Mouse (Mus musculus) hematopoietic stem cell, adult 5-6 weeks (primary cell): ENCODE results near the gene Anapc15. TPM values are rescaled to one million over a fixed set of nuclear protein-coding genes. Genes with fewer than 3 reads are reported as not detected.
A peak's percentile ranks its signal among the peaks of the same experiment; 100 is the strongest.

Source experiments
- ATAC-seq, 2 experiments: fragments of 125-278 bp in 1 of 2; replicated peaks in 1 of 2; 2 replicates each; pipeline ENCODE4 v1.8.0; 2016 to 2017; ENCODE audit warnings: inconsistent platforms in 2 of 2, mild to moderate bottlenecking in 2 of 2, moderate number of reproducible peaks in 2 of 2, low read depth in 1 of 2, moderate TSS enrichment in 1 of 2; ENCODE audit not compliant: low FRiP score in 2 of 2, poor library complexity in 2 of 2, severe bottlenecking in 2 of 2, insufficient read depth in 1 of 2, low TSS enrichment in 1 of 2
- total RNA-seq: library from RNA; stranded (forward); fragments of 172-1452, 232-1000 nt; gene quantifications from 2 replicates; pipeline ENCODE4 v1.2.3, GENCODE M21; 2017

The Anapc15 gene
- 51.8 and 69.3 TPM in 2 replicates for total RNA-seq

GRCm38 (mm10) chr7:101863415-101863814 is at the start of gene Anapc15:
Anapc15 (plus strand) TSS chr7:101863715.
- no peak for ATAC-seq

GRCm38 (mm10) chr7:101817861-101818401 is 45.6 kb upstream of the Anapc15 start, which contains the start of gene Phox2a:
Phox2a (plus strand) TSS chr7:101818313.
- no peak for ATAC-seq

GRCm38 (mm10) chr7:101820295-101821030 is 43.1 kb upstream of the Anapc15 start:
- ATAC-seq = peak in 1 of 2 experiments; percentile 22; a peak in 1 of 4 replicates

- ATAC-seq = peak in 1 of 2 experiments; percentile 26; a peak in 1 of 4 replicates
Observed at GRCm38 (mm10) chr7:101821571-101822501, 41.7 kb upstream of the Anapc15 start.

GRCm38 (mm10) chr7:101822836-101823757 is 40.4 kb upstream of the Anapc15 start:
- no peak for ATAC-seq

- no peak for ATAC-seq
Observed at GRCm38 (mm10) chr7:101823758-101824630, 39.5 kb upstream of the Anapc15 start.

GRCm38 (mm10) chr7:101830373-101830772 is 33.1 kb upstream of the Anapc15 start:
- ATAC-seq = no peak

GRCm38 (mm10) chr7:101831437-101831836 is 32.1 kb upstream of the Anapc15 start:
- no peak for ATAC-seq

- ATAC-seq = no peak
Observed at GRCm38 (mm10) chr7:101832372-101832771, 31.1 kb upstream of the Anapc15 start.

GRCm38 (mm10) chr7:101833352-101833751 is 30.2 kb upstream of the Anapc15 start:
- no peak for ATAC-seq

GRCm38 (mm10) chr7:101833916-101834584 is 29.5 kb upstream of the Anapc15 start:
- ATAC-seq = no peak

GRCm38 (mm10) chr7:101834903-101835302 is 28.6 kb upstream of the Anapc15 start:
- ATAC-seq = no peak

- no peak for ATAC-seq
Observed at GRCm38 (mm10) chr7:101835457-101836109, 27.9 kb upstream of the Anapc15 start.

GRCm38 (mm10) chr7:101836271-101837153 is 27.0 kb upstream of the Anapc15 start:
- ATAC-seq = peak; percentile 26 to 28; a peak in 3 of 4 replicates
